Comparison of ENCODE assay signal across 21 mouse cellular contexts in genomic region chr8:61270541-61270940, GRCm38 (mm10). TPM values are rescaled to one million over a fixed set of nuclear protein-coding genes. Genes with fewer than 3 reads are reported as not detected.
A peak's percentile ranks its signal among the peaks of the same experiment; 100 is the strongest.
DNase-seq lines count a peak whose midpoint lies in the region; ATAC-seq lines count a peak whose summit lies in the region.
"Had no signal": no experiment of that assay in that cellular context is flagged by ENCODE, and none has a peak within 500 bp of the region (broad histone marks: within the 10 kb centered on the region; RNA-seq: fewer than 3 reads in every experiment).

No protein-coding gene starts in this region.

- peaks cover 29% of the 10 kb centered on the region for H3K4me1 ChIP-seq in forebrain, embryonic 16.5 days (replicated peaks; ENCODE audit: control insufficient read depth, insufficient read depth, low read length)
- peaks cover 54% of the 10 kb centered on the region for H3K4me1 ChIP-seq in forebrain, embryonic 10.5 days
- H3K4me1 ChIP-seq in lung, embryonic 15.5 days, result peaks cover 79% of the 10 kb centered on the region

- 52% methylated on average over 9 of the region's 9 CpGs for WGBS in forebrain, embryonic 16.5 days
- WGBS in forebrain, embryonic 10.5 days, result 84% methylated on average over 9 of the region's 9 CpGs
- 47% methylated on average over 9 of the region's 9 CpGs for WGBS in lung, embryonic 15.5 days

- H3K27ac ChIP-seq in forebrain, embryonic 16.5 days (ENCODE audit: low read length), result no peak overlapping the region
- no peak overlapping the region for H3K27ac ChIP-seq in forebrain, embryonic 10.5 days
- 0 out of 2 replicates have a peak overlapping the region, but pooled peaks have one; percentile 15 for H3K27ac ChIP-seq in lung, embryonic 15.5 days
- H3K27ac ChIP-seq: embryonic facial prominence, embryonic 13.5 days; heart, adult 2 months; heart, embryonic 15.5 days; hindbrain, postnatal 0 days; liver, embryonic 14.5 days; midbrain, embryonic 12.5 days had no signal

- H3K4me2 ChIP-seq in forebrain, embryonic 16.5 days (ENCODE audit: low read length), result no peak overlapping the region
- no peak overlapping the region for H3K4me2 ChIP-seq in lung, embryonic 15.5 days
- H3K4me2 ChIP-seq: embryonic facial prominence, embryonic 13.5 days; heart, embryonic 15.5 days; midbrain, embryonic 12.5 days had no signal

- H3K4me3 ChIP-seq in forebrain, embryonic 16.5 days (replicated peaks; ENCODE audit: low read length), result no peak overlapping the region
- H3K4me3 ChIP-seq in forebrain, embryonic 10.5 days, result no peak overlapping the region
- no peak overlapping the region for H3K4me3 ChIP-seq in lung, embryonic 15.5 days
- H3K4me3 ChIP-seq: embryonic facial prominence, embryonic 13.5 days; heart, adult 2 months; heart, embryonic 15.5 days; midbrain, embryonic 12.5 days had no signal

- no peak overlapping the region for H3K9ac ChIP-seq in forebrain, embryonic 16.5 days (replicated peaks; ENCODE audit: low read depth, low read length)
- no peak overlapping the region for H3K9ac ChIP-seq in lung, embryonic 15.5 days
- H3K9ac ChIP-seq: embryonic facial prominence, embryonic 13.5 days; heart, embryonic 15.5 days; liver, embryonic 14.5 days; midbrain, embryonic 12.5 days had no signal

- no peaks in the 10 kb centered on the region for H3K27me3 ChIP-seq in forebrain, embryonic 16.5 days (replicated peaks; ENCODE audit: control insufficient read depth, insufficient read depth, low read length)
- H3K27me3 ChIP-seq in forebrain, embryonic 10.5 days (ENCODE audit: poor library complexity, severe bottlenecking), result no peaks in the 10 kb centered on the region
- H3K27me3 ChIP-seq in lung, embryonic 15.5 days, result no peaks in the 10 kb centered on the region
- H3K27me3 ChIP-seq: embryonic facial prominence, embryonic 13.5 days; heart, embryonic 15.5 days; midbrain, embryonic 12.5 days had no signal

- peak; percentile 32 for ATAC-seq in forebrain, embryonic 16.5 days
- ATAC-seq in lung, embryonic 15.5 days (ENCODE audit: borderline replicate concordance, extremely low read depth, low FRiP score, low TSS enrichment), result no peak
- ATAC-seq in activated CD4-positive, CD25-positive, alpha-beta regulatory T cell, adult 4 months, result peak; percentile 78
- ATAC-seq: hindbrain, postnatal 0 days; lung, postnatal 0 days had no signal

- no peak for DNase-seq in forebrain, embryonic 10.5 days (ENCODE audit: extremely low spot score, low spot score)
- DNase-seq in lung, adult 18-20 months, result no peak
- peak; percentile 46 for DNase-seq in kidney, postnatal 14 days
- no peak for DNase-seq in layer of hippocampus, adult 18-20 months (ENCODE audit: low spot score in 2 of 2)
- DNase-seq in ovary, postnatal 36 days (ENCODE audit: low spot score), result no peak
- DNase-seq: adrenal gland, adult 2 months; cerebellum, adult 9-11 months; gastrocnemius, postnatal 14 days; heart, adult 2 months; heart, postnatal 4 days; layer of hippocampus, postnatal 36 days; right cerebral cortex, postnatal 25 days had no signal

- H3K9me3 ChIP-seq in forebrain, embryonic 16.5 days (ENCODE audit: control insufficient read depth, low read length), result no peaks in the 10 kb centered on the region
- no peaks in the 10 kb centered on the region for H3K9me3 ChIP-seq in forebrain, embryonic 10.5 days
- no peaks in the 10 kb centered on the region for H3K9me3 ChIP-seq in lung, embryonic 15.5 days
- H3K9me3 ChIP-seq: embryonic facial prominence, embryonic 13.5 days; heart, embryonic 15.5 days; midbrain, embryonic 12.5 days had no signal

- H3K36me3 ChIP-seq in forebrain, embryonic 16.5 days (ENCODE audit: control insufficient read depth, insufficient read depth), result no peaks in the 10 kb centered on the region
- H3K36me3 ChIP-seq in forebrain, embryonic 10.5 days (replicated peaks), result no peaks in the 10 kb centered on the region
- no peaks in the 10 kb centered on the region for H3K36me3 ChIP-seq in lung, embryonic 15.5 days
- H3K36me3 ChIP-seq: embryonic facial prominence, embryonic 13.5 days; heart, embryonic 15.5 days; midbrain, embryonic 12.5 days had no signal

RNA-seq across cellular contexts. Expression of gene Sh3rf1, which starts 46.9 kb away (rescaled TPM):
- 30.4 and 33.6 TPM in 2 replicates for polyA plus RNA-seq in forebrain, embryonic 16.5 days (2015; fragmentation: Nextera tagmentation; extraction: Ambion mirVana)
- polyA plus RNA-seq in forebrain, embryonic 10.5 days (2016; fragmentation: Nextera tagmentation; extraction: Ambion mirVana), result 18.1 and 18.2 TPM in 2 replicates
- polyA plus RNA-seq in lung, embryonic 15.5 days (2015; fragmentation: Nextera tagmentation; extraction: Ambion mirVana), result 15.8 and 16.8 TPM in 2 replicates
- polyA plus RNA-seq in activated CD4-positive, CD25-positive, alpha-beta regulatory T cell, adult 4 months (2017; shearing (Covaris generic)), result 1 to 10 TPM; 5.6 to 6.5 TPM
- 10 to 100 TPM; 64.7 to 72.7 TPM for total RNA-seq in layer of hippocampus, adult 18-20 months (2021)
